Mouse (Mus musculus) kidney, embryonic 15.5 days (tissue): ENCODE data around the gene Nod2. TPM values are rescaled to one million over a fixed set of nuclear protein-coding genes. Genes with fewer than 3 reads are reported as not detected.
"Not testable (repeated sequence)": the region's sequence is repeated elsewhere in the genome, so short reads cannot be mapped to it uniquely, and the experiment has no call there.

Experiments used
- ATAC-seq: fragments of 200-750 bp; cut with Nextera tagmentation; replicated peaks from 2 replicates; pipeline ENCODE4 v1.8.0; 2017; ENCODE audit warnings: moderate TSS enrichment; ENCODE audit not compliant: low FRiP score
- H3K27ac ChIP-seq: fragments of 300-500 bp; sonication (generic); 2 replicates; pipeline ENCODE4 v1.5.1; 2015; ENCODE audit warnings: mild to moderate bottlenecking, inconsistent platforms
- H3K27me3 ChIP-seq: fragments of 300-500 bp; sonication (generic); 2 replicates; pipeline ENCODE4 v1.6.1; 2015; ENCODE audit warnings: inconsistent platforms
- H3K36me3 ChIP-seq: fragments of 300-500 bp; sonication (generic); 2 replicates; pipeline ENCODE4 v1.6.1; 2015; ENCODE audit warnings: inconsistent platforms
- H3K4me1 ChIP-seq: fragments of 300-500 bp; sonication (generic); 2 replicates; pipeline ENCODE4 v1.6.1; 2015; ENCODE audit warnings: inconsistent platforms
- H3K4me2 ChIP-seq: fragments of 300-500 bp; sonication (generic); 2 replicates; pipeline ENCODE4 v1.6.1; 2015; ENCODE audit warnings: moderate library complexity, mild to moderate bottlenecking, inconsistent platforms
- H3K4me3 ChIP-seq: fragments of 300-500 bp; sonication (generic); replicated peaks from 2 replicates; pipeline ENCODE4 v1.5.1; 2015; ENCODE audit warnings: mild to moderate bottlenecking, inconsistent platforms
- H3K9ac ChIP-seq: fragments of 300-500 bp; sonication (generic); 2 replicates; pipeline ENCODE4 v1.6.1; 2015; ENCODE audit warnings: mild to moderate bottlenecking, inconsistent platforms
- H3K9me3 ChIP-seq: fragments of 300-500 bp; sonication (generic); replicated peaks from 2 replicates; pipeline ENCODE4 v1.6.1; 2016; ENCODE audit warnings: inconsistent platforms
- WGBS: fragments of 180-500 bp; shearing (Covaris S2); methylation state at CpG from one replicate; pipeline ENCODE4 v1.1.7; 2015; ENCODE audit warnings: mixed read lengths; 5-methylcytosine and 5-hydroxymethylcytosine counted together
- polyA plus RNA-seq: library from polyadenylated mRNA; unstranded; fragments of >200 nt; fragmentation: Nextera tagmentation; extraction: Ambion mirVana; gene quantifications from 2 replicates; pipeline ENCODE4 v1.2.1, GENCODE M21; 2015

Nod2 gene
- polyA plus RNA-seq, 1 experiment from 2014 or later = 0.34 TPM

DNA sequence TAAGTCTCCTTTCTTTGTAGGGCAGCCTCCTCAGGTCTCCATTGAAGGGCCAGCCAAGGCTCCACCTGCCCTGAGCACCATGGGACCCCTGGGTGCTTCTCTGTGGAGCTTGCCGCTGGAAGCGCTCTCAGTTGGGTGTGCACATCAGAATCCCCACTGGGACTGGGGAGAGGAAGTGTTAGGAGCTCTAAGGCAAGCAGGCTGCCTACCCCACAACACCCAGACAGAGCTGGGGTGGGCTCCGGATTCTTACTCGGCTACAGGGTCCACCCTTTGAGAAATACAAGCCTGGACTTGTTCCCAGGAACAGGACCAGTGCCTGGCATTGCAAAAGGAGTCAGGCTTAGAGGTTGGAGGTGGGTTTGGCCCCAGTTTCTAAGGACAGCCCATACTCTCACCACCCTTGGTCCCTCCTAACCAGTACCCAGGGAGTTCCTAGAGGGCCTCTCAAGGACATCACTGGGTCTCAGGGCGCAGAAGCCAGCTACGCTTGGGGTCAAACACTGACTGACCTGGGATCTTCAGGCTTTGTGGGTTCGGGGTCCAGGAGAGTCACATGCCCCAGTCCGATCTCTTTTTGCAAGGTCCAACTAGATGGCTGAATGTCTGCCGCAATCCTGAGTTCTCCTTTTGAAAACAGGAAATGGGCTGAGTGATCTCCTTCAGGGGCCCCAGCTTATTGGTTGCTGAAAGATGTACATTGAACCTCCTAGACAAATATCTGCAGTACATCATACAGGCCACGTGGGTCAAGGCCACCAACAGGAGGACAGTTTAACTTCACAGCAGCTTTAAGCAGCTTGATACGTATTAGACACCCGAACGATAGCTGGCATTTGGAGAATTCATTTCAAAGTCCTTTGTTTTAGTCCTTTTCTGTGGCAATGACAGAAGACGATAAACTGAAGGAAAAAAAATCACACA lies 11.4 kb upstream of the Nod2 start, which contains the start of gene Snx20:
Gene Snx20, minus strand, starts transcription at position 655 of the 924 bp plus-strand sequence.
- no peak within 1 kb of the TSS for H3K4me2 ChIP-seq
- H3K27ac ChIP-seq = no peak within 1 kb of the TSS
- ATAC-seq = no peak

DNA sequence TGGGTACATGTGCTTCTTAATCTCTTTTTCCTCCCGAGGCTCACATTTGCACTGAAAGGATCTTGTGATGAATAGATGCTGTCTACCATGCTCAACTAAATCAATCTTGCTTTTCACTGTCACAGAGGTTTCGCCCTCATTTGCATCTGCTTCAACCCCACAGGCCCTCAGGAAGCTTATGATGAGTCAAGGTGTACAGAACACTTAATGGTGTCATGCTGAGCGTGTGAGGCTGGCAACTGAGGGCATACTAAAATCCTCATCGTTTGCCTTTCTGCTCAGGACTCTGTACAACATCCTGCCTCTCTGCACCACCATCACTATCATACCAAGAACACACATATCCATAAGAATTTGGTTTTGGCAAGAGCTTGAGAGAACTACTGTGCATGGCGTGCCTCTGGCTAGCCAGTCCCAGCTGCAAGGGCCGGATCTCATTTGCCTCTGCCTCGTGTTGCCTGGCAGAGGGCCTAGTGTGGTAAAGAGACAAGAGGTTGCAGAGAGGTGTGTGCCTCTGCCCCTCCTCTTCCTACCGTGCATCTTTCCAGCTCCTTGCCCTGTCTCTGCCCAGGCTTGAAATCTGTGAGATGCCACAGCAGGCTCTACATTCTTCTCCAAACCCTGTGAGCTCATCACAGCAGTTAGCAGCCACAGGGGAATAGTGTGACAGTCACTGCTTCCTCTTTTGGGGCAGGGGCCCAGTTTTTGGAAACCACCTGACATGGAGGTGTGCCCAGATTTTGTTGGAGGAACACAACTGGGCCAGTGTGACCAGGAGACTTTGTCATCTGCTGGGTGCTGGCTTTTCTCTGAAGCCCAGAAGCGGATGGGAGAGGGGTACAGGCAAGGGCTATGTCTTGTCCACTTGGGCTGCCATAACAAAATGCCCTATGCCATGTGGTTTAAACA lies 9.8 kb upstream of the Nod2 start:
- 83% methylated on average over 9 of the region's 9 CpGs for WGBS
- Histone ChIP-seq H3K36me3 (no peaks in the 10 kb centered on the region), H3K27me3 (no peaks in the 10 kb centered on the region), H3K4me1 (no peaks in the 10 kb centered on the region), H3K4me3 (no peak overlapping the region), H3K4me2 (no peak overlapping the region), H3K27ac (no peak overlapping the region), H3K9me3 (no peaks in the 10 kb centered on the region), H3K9ac (no peak overlapping the region)
- ATAC-seq = no peak

More for the DNA sequence above, 11.4 kb upstream of the Nod2 start, which contains the start of gene Snx20:
- no peak within 1 kb of the TSS for H3K9ac ChIP-seq
- WGBS = 81% methylated on average over 14 of the region's 14 CpGs
- H3K9me3 ChIP-seq = no peaks in the 10 kb centered on the region
- no peak within 1 kb of the TSS for H3K4me3 ChIP-seq
- no peaks in the 10 kb centered on the region for H3K36me3 ChIP-seq
- H3K4me1 ChIP-seq = no peaks in the 10 kb centered on the region
- no peaks in the 10 kb centered on the region for H3K27me3 ChIP-seq

DNA sequence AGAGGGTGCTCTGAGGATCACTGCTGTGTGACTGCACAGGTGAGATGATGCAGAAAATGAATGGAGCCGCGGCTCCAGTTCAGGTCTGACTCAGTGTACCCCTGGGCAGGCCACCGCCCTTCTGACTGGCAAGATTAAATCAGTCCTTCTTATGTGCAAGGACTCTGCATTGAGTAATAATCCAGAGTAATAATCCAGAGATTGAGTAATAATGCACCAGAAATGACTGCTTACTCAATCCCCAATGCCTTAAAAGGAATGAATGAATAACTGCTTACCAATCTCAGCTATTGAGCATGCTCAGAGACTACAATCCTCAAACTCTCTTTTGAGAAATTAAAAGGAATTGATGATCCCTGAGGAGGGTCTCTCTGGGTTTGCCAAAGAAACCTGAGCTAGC lies 8.2 kb upstream of the Nod2 start:
- Histone ChIP-seq H3K9ac (no peak overlapping the region), H3K36me3 (no peaks in the 10 kb centered on the region), H3K27ac (no peak overlapping the region), H3K9me3 (no peaks in the 10 kb centered on the region), H3K27me3 (no peaks in the 10 kb centered on the region), H3K4me3 (no peak overlapping the region), H3K4me1 (no peaks in the 10 kb centered on the region), H3K4me2 (no peak overlapping the region)
- no peak for ATAC-seq
- 94% methylated on average over 3 of the region's 3 CpGs for WGBS

DNA sequence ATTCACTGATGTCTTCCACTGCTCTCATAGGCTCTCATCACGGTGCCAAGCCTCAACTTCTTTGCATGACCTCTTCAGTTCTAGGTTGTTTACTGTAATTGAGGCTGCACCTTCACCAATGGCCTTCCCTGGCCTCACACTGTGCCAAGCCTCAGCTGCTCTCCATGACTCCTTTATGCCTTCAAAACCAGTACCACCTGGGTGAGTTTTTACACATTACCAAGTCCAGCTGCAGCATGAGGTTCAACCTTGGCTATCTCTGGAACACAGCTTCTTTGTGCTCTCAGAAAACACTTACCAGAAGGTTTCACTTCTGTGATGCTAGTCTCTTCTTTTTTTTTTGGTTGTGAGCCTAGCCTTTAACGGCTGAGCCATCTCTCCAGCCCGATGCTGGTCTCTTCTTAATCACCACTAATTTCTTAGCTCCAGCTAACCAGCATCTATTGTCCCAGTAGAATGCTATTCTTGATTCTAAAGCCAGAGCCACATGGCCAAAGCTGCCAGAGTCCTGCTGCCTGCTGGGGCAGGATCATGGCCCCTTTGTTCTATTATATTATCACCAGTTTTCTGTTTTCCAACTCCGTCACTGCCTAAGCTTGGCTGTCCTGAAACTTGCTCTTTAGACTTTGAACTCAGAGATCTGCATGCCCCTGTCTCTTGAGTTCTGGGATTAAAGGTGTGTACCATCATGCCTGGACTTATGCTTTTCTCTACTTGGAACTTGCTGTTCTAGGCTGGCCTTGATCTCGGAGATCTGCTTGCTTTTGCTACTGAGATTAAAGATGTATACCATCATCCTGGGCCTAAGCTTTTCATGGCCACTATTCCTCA lies 4.2 kb upstream of the Nod2 start:
- H3K4me1 ChIP-seq = peaks cover 12% of the 10 kb centered on the region
- ATAC-seq = no peak
- 0 out of 2 replicates have a peak, but pooled peaks cover 5% of the 10 kb centered on the region for H3K27me3 ChIP-seq
- no peak overlapping the region for H3K9ac ChIP-seq
- H3K4me2 ChIP-seq = no peak overlapping the region
- H3K36me3 ChIP-seq = no peaks in the 10 kb centered on the region
- WGBS = 91% methylated on average over 5 of the region's 5 CpGs
- no peak overlapping the region for H3K4me3 ChIP-seq
- no peak overlapping the region for H3K27ac ChIP-seq
- no peaks in the 10 kb centered on the region for H3K9me3 ChIP-seq

DNA sequence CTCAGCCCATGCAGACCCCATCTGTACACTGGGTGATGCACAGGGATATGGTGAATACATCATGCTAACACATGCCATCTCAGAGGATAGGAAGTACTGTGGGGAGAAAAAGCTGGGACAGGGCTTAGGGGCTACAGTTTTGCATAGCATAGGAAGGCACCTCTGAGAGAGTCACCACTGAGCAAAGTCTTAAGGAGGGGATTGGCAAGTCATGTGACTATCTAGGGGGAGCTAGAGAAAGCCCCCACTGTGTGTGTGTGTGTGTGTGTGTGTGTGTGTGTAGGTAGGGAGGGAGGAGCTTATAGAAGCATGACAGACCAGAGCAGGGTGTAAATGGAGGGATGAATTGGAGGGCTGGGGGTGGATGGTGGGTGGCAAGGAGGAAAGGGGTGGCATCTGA lies 1.2 kb downstream of the Nod2 start:
- H3K4me1 ChIP-seq = peaks cover 25% of the 10 kb centered on the region
- H3K4me3 ChIP-seq = no peak overlapping the region
- no peak overlapping the region for H3K9ac ChIP-seq
- ATAC-seq = no peak
- H3K27me3 ChIP-seq = peaks cover 16% of the 10 kb centered on the region
- H3K36me3 ChIP-seq = no peaks in the 10 kb centered on the region
- H3K4me2 ChIP-seq = no peak overlapping the region
- H3K9me3 ChIP-seq = no peaks in the 10 kb centered on the region
- no peak overlapping the region for H3K27ac ChIP-seq

DNA sequence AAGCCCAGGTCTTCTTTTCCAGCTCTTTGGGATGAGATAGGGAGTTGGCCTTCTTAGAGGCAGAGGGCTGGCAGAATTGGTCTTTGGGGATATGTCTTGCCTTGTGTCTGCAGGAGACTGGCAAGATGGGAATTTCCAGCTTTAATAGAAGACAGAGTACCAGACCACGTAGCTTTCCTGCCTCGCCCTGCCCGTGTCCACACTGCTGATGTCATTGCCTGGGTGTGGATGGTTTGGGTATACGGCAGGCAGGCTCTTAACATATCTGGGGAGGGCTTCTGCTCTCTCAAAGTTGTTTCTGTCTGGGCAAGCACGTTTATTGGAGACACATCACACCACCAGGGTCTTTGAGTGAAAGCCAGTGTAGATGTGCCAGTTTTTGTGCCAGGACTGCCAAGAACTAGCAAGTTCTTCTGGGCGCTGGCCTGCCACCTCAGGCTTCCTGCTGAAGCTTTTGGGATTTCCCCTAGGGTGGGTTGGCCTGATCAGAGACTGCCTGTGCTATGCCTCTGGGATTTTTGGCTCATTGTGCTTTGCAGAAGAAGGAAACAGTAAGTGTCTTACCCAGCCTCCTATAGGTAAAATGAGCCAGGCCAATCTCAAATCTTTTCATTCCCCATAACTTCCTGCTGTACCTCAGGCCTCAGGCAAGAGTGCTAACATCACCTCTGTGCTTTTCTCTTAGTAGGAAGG lies 3.0 kb downstream of the Nod2 start:
- no peak for ATAC-seq
- H3K27ac ChIP-seq = no peak overlapping the region
- no peak overlapping the region for H3K4me2 ChIP-seq
- no peak overlapping the region for H3K9ac ChIP-seq
- WGBS = 78% methylated on average over 6 of the region's 6 CpGs
- H3K4me3 ChIP-seq = no peak overlapping the region
- peaks cover 16% of the 10 kb centered on the region for H3K27me3 ChIP-seq
- no peaks in the 10 kb centered on the region for H3K9me3 ChIP-seq
- H3K4me1 ChIP-seq = peaks cover 25% of the 10 kb centered on the region
- H3K36me3 ChIP-seq = no peaks in the 10 kb centered on the region

DNA sequence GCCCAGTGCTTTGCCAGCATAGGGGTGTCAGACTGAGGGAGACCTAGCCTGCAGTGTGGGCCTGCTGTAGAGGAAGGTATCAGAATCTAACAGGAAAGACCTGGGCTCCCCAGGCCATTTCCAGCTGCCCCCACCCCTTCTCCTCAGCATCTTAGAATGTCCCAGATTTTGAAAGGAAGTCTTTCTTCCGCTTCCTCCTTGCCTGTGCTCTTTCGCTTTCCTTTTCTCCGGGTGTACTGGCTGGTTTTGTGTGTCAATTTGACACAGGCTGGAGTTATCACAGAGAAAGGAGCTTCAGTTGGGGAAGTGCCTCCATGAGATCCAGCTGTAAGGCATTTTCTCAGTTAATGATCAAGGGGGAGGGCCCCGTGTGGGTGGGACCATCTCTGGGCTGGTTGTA lies 4.0 kb downstream of the Nod2 start:
- not testable (repeated sequence) for H3K4me2 ChIP-seq, ATAC-seq, H3K27ac ChIP-seq, H3K9ac ChIP-seq, H3K4me3 ChIP-seq, H3K9me3 ChIP-seq, H3K36me3 ChIP-seq
- WGBS = 74% methylated on average over 4 of the region's 4 CpGs
- H3K4me1 ChIP-seq = peaks cover 25% of the 10 kb centered on the region
- peaks cover 13% of the 10 kb centered on the region for H3K27me3 ChIP-seq

DNA sequence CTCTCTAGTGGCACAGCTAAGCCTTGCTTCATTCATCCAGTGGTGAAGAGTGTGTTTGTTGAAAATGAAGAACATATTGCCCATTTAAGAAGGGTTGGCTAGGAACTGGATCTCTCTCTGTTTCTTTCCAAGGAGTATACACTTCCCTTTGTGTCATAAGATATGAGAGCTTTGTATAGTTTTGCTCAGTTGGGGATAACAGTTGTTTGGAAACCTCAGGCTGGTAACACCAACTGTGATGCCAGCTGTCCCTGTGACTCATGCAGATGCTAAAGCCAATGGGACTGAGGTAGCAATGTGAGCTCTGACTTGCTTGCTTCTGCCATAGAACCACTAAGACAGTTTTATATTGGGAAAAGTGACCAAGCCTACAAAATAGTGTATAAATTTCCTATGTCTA lies 8.2 kb downstream of the Nod2 start:
- H3K9ac ChIP-seq = no peak overlapping the region
- no peak overlapping the region for H3K4me3 ChIP-seq
- H3K4me2 ChIP-seq = no peak overlapping the region
- ATAC-seq = no peak
- 0 out of 2 replicates have a peak, but pooled peaks cover 4% of the 10 kb centered on the region for H3K4me1 ChIP-seq
- H3K36me3 ChIP-seq = no peaks in the 10 kb centered on the region
- H3K9me3 ChIP-seq = no peaks in the 10 kb centered on the region
- no peak overlapping the region for H3K27ac ChIP-seq
- no peaks in the 10 kb centered on the region for H3K27me3 ChIP-seq

DNA sequence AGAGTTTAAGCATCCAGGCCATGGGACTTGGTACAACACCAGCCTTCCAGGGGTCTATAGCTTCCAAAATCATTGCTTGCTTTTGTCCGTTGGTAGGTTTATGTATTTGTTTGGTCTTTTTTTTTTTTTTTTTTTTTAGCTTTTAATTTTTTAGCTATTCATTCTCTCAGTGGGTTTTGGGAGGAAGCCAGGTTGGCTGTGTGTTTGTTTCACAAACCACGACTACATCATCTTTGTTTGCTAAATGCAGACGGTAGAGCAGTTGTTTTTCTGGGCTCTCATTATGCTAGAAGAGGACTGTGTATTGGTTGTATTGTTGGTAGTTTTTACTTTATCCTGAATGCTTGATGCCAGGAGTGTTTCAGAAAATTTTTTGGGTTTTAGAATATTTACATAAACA lies 12.8 kb downstream of the Nod2 start:
- Histone ChIP-seq H3K9me3 (no peaks in the 10 kb centered on the region), H3K27me3 (no peaks in the 10 kb centered on the region), H3K36me3 (no peaks in the 10 kb centered on the region), H3K4me3 (no peak overlapping the region), H3K9ac (no peak overlapping the region), H3K27ac (no peak overlapping the region), H3K4me2 (no peak overlapping the region), H3K4me1 (peaks cover 12% of the 10 kb centered on the region)
- WGBS = 72% methylated on average over 3 of the region's 3 CpGs
- ATAC-seq = no peak

DNA sequence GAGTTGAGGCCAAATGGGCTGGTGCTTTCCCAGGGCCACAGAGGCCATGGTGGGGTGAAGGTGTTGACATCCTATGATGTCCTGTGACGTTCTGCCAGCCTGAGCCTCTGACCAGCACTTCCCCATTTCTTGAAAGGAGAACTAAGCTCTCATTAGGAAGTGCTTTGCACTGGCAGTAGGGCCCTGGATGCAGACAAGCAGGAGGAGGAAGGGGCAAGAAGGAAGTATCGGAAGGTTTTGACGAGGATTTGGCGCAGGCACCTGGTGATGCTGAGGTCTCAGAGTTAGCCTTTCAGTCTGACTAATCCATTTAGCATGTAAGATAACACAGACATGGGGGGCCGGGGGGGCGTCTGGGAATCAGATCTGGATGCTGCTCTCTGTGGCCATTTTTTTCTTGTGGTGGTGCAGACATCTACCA lies 15.3 kb downstream of the Nod2 start:
- no peaks in the 10 kb centered on the region for H3K36me3 ChIP-seq
- 74% methylated on average over 6 of the region's 6 CpGs for WGBS
- H3K27me3 ChIP-seq = no peaks in the 10 kb centered on the region
- H3K9me3 ChIP-seq = no peaks in the 10 kb centered on the region
- H3K4me2 ChIP-seq = no peak overlapping the region
- peaks cover 29% of the 10 kb centered on the region for H3K4me1 ChIP-seq
- ATAC-seq = no peak
- no peak overlapping the region for H3K27ac ChIP-seq
- H3K4me3 ChIP-seq = no peak overlapping the region
- H3K9ac ChIP-seq = no peak overlapping the region

DNA sequence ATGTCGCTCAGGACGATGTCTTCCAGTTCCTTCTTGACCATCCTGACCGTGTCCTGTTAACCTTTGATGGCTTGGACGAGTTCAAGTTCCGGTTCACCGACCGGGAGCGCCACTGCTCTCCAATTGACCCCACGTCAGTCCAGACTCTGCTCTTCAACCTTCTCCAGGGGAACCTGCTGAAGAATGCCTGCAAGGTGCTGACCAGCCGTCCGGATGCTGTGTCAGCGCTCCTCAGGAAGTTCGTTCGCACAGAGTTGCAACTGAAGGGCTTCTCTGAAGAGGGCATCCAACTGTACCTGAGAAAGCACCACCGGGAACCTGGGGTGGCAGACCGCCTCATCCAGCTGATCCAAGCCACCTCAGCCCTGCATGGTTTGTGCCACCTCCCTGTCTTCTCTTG lies 17.0 kb downstream of the Nod2 start:
- peaks cover 29% of the 10 kb centered on the region for H3K4me1 ChIP-seq
- H3K36me3 ChIP-seq = no peaks in the 10 kb centered on the region
- no peak overlapping the region for H3K4me3 ChIP-seq
- no peak overlapping the region for H3K27ac ChIP-seq
- 52% methylated on average over 16 of the region's 16 CpGs for WGBS
- ATAC-seq = no peak; the same call in 1 of the 2 replicates
- no peaks in the 10 kb centered on the region for H3K9me3 ChIP-seq
- no peak overlapping the region for H3K9ac ChIP-seq
- H3K4me2 ChIP-seq = no peak overlapping the region
- H3K27me3 ChIP-seq = no peaks in the 10 kb centered on the region
